Mouse (Mus musculus) left cerebral cortex, postnatal 36 days (tissue): ENCODE data around the gene Fbxo27. TPM values are rescaled to one million over a fixed set of nuclear protein-coding genes. Genes with fewer than 3 reads are reported as not detected.

ENCODE experiments used
- DNase-seq, 2 experiments: peaks; one replicate each; pipeline ENCODE4 v3.0.0; 2021 to 2022; ENCODE audit warnings: low spot score in 2 of 2, mixed read lengths in 1 of 2
- intact Hi-C: fragments of 180-260 bp; cut with DNase I; formaldehyde crosslinking; loops from one replicate; pipeline ENCODE4 v1.15.1; 2025
- total RNA-seq, 2 experiments: library from RNA; stranded (reverse); gene quantifications; 2 replicates each; pipeline ENCODE4 v1.2.3; 2021

Gene Fbxo27
- total RNA-seq, 2 experiments from 2014 or later: 23.3 to 25.0 TPM

GRCm38 (mm10) chr7:28739829-28740228 is 47.2 kb downstream of the Fbxo27 start:
- intact Hi-C loops: no loop called here
- no peak for DNase-seq

DNA sequence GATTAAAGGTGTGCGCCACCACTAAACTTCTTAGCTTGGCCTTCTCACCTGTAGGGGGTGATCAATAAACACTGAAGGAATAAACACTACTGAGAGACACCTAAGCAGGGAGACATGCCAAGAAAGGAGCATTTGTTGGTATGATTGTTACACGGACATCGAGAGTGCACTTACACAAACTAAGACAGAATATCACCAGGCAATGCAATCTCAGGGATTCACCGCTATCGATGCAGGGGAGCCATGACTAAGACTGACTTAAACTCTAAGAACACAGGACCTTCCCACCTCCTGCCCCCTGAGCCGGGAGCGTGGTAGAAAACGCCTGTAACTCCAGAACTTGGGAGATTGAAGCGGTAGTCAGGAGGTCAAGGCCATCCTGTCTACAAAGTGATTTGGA is 48.3 kb downstream of the Fbxo27 start:
- intact Hi-C loops: no loop called here

GRCm38 (mm10) chr7:28741368-28741708 is 48.7 kb downstream of the Fbxo27 start:
- intact Hi-C loops: no loop called here
- DNase-seq: no peak

More for the DNA sequence above, 48.3 kb downstream of the Fbxo27 start:
- DNase-seq: no peak

GRCm38 (mm10) chr7:28741709-28742438 is 49.2 kb downstream of the Fbxo27 start, which contains the start of the genes Mrps12 and Sars2:
TSS of gene Mrps12 (minus strand) at chr7:28741820.
TSS of gene Sars2 (plus strand) at chr7:28741992.
- intact Hi-C loops: no loop called here
- peak; percentile 97 for DNase-seq

Other genes starting within 250 kb of the Fbxo27 start
- gene Lrfn1, start 240.9 kb upstream of the Fbxo27 start, total RNA-seq: 10 to 100 TPM; 85.9 to 93.8 TPM
- not detected for gene Ifnl2, start 182.4 kb upstream of the Fbxo27 start, total RNA-seq
- gene Ifnl3, start 170.0 kb upstream of the Fbxo27 start, total RNA-seq: not detected
- gene Sycn, start 152.0 kb upstream of the Fbxo27 start, total RNA-seq: not detected
- under 1 TPM; 0.27 to 0.52 TPM for gene Nccrp1, start 145.6 kb upstream of the Fbxo27 start, total RNA-seq
- 10 to 100 TPM; 68.7 to 68.8 TPM for gene Samd4b, start 94.7 kb upstream of the Fbxo27 start, total RNA-seq
- gene Pak4, start 94.7 kb upstream of the Fbxo27 start, total RNA-seq: 10 to 100 TPM in 1 of 2 experiments, 1 to 10 TPM in 1; 9.0 to 10.4 TPM
- 1 to 10 TPM in 1 of 2 experiments, under 1 TPM in 1; 0.99 to 1.5 TPM for gene Acp7, start 61.5 kb upstream of the Fbxo27 start, total RNA-seq
- 1 to 10 TPM; 2.0 TPM for gene Fbxo17, start 24.0 kb downstream of the Fbxo27 start, total RNA-seq
- gene Mrps12, start 49.0 kb downstream of the Fbxo27 start, total RNA-seq: 10 to 100 TPM; 66.5 to 70.2 TPM
- gene Sars2, start 49.1 kb downstream of the Fbxo27 start, total RNA-seq: 10 to 100 TPM; 14.9 to 15.1 TPM
- gene Ccer2, start 63.3 kb downstream of the Fbxo27 start, total RNA-seq: 1 to 10 TPM; 1.3 to 2.6 TPM
- gene Sirt2, start 73.9 kb downstream of the Fbxo27 start, total RNA-seq: 100 to 1,000 TPM; 142 to 169 TPM
- 10 to 100 TPM; 34.7 to 38.9 TPM for gene Nfkbib, start 74.7 kb downstream of the Fbxo27 start, total RNA-seq
- gene Rinl, start 96.1 kb downstream of the Fbxo27 start, total RNA-seq: 1 to 10 TPM; 2.3 to 3.1 TPM
- 100 to 1,000 TPM; 414 to 415 TPM for gene Hnrnpl, start 115.7 kb downstream of the Fbxo27 start, total RNA-seq
- gene Ech1, start 132.4 kb downstream of the Fbxo27 start, total RNA-seq: 10 to 100 TPM; 45.0 to 47.8 TPM
- gene Lgals4, start 141.0 kb downstream of the Fbxo27 start, total RNA-seq: 1 to 10 TPM; 1.2 to 5.0 TPM
- not detected for gene Lgals7, start 171.0 kb downstream of the Fbxo27 start, total RNA-seq
- gene Capn12, start 188.6 kb downstream of the Fbxo27 start, total RNA-seq: 1 to 10 TPM in 1 of 2 experiments, under 1 TPM in 1; 0.72 to 1.4 TPM